Mouse (Mus musculus): ENCODE results near the gene Ptgfrn.
A peak's percentile ranks its signal among the peaks of the same experiment; 100 is the strongest.

Ptgfrn gene

GRCm38 (mm10) chr3:101037984-101038545 lies 72.0 kb downstream of the Ptgfrn start:
- no peak for DNase-seq (ENCODE audit: low spot score in 2 of 2)

GRCm38 (mm10) chr3:101036001-101036400 lies 74.1 kb downstream of the Ptgfrn start:
- no peak for DNase-seq (ENCODE audit: low spot score in 2 of 2)

- no peak for DNase-seq (ENCODE audit: low spot score in 2 of 2)
These were observed 75.6 kb downstream of the Ptgfrn start for GRCm38 (mm10) chr3:101034509-101034908.

- no peak for DNase-seq (ENCODE audit: low spot score in 2 of 2)
These were observed 76.4 kb downstream of the Ptgfrn start for GRCm38 (mm10) chr3:101033644-101034043.

- no peak for DNase-seq (ENCODE audit: low spot score in 2 of 2)
These were observed 78.5 kb downstream of the Ptgfrn start for GRCm38 (mm10) chr3:101031456-101032142.

- DNase-seq (ENCODE audit: low spot score in 2 of 2): no peak
These were observed 79.4 kb downstream of the Ptgfrn start for GRCm38 (mm10) chr3:101030630-101031029.

- no peak for DNase-seq (ENCODE audit: low spot score in 2 of 2)
These were observed 80.7 kb downstream of the Ptgfrn start, which contains the start of gene Cd101 for GRCm38 (mm10) chr3:101029339-101029738. TSS of gene Cd101 (minus strand) at chr3:101029556.

GRCm38 (mm10) chr3:101026741-101027140 lies 83.3 kb downstream of the Ptgfrn start:
- DNase-seq (ENCODE audit: low spot score in 2 of 2): no peak

GRCm38 (mm10) chr3:101022967-101023366 lies 87.1 kb downstream of the Ptgfrn start:
- no peak for DNase-seq (ENCODE audit: low spot score in 2 of 2)

GRCm38 (mm10) chr3:101021481-101022051 lies 88.5 kb downstream of the Ptgfrn start:
- DNase-seq (ENCODE audit: low spot score in 2 of 2): no peak

GRCm38 (mm10) chr3:101021073-101021472 lies 89.0 kb downstream of the Ptgfrn start:
- DNase-seq (ENCODE audit: low spot score in 2 of 2): no peak

GRCm38 (mm10) chr3:101018494-101018893 lies 91.6 kb downstream of the Ptgfrn start:
- DNase-seq (ENCODE audit: low spot score in 2 of 2): no peak

- no peak for DNase-seq (ENCODE audit: low spot score in 2 of 2)
These were observed 94.0 kb downstream of the Ptgfrn start for GRCm38 (mm10) chr3:101016050-101016449.

- no peak for DNase-seq (ENCODE audit: low spot score in 2 of 2)
These were observed 94.8 kb downstream of the Ptgfrn start for GRCm38 (mm10) chr3:101015254-101015653.

GRCm38 (mm10) chr3:101013536-101013935 lies 96.5 kb downstream of the Ptgfrn start:
- no peak for DNase-seq (ENCODE audit: low spot score in 2 of 2)

- DNase-seq (ENCODE audit: low spot score in 2 of 2): no peak
These were observed 97.1 kb downstream of the Ptgfrn start for GRCm38 (mm10) chr3:101013005-101013404.

- DNase-seq (ENCODE audit: low spot score in 2 of 2): no peak
These were observed 97.5 kb downstream of the Ptgfrn start for GRCm38 (mm10) chr3:101012597-101012996.

GRCm38 (mm10) chr3:101012131-101012571 lies 97.9 kb downstream of the Ptgfrn start:
- DNase-seq (ENCODE audit: low spot score in 2 of 2): no peak

- DNase-seq (ENCODE audit: low spot score in 2 of 2): no peak
These were observed 98.9 kb downstream of the Ptgfrn start for GRCm38 (mm10) chr3:101011203-101011600.

GRCm38 (mm10) chr3:101010589-101011202 lies 99.4 kb downstream of the Ptgfrn start:
- DNase-seq (ENCODE audit: low spot score in 2 of 2): peak in 1 of 2 experiments; percentile 31

GRCm38 (mm10) chr3:101007112-101007782 lies 102.8 kb downstream of the Ptgfrn start:
- DNase-seq (ENCODE audit: low spot score in 2 of 2): no peak

GRCm38 (mm10) chr3:101005392-101005791 lies 104.7 kb downstream of the Ptgfrn start:
- no peak for DNase-seq (ENCODE audit: low spot score in 2 of 2)
